Mouse (Mus musculus) CH12.LX (cell line): ENCODE data around the gene Tmem274. TPM values are rescaled to one million over a fixed set of nuclear protein-coding genes. Genes with fewer than 3 reads are reported as not detected.

Source experiments
- DNase-seq: peaks from one replicate; pipeline ENCODE4 v3.0.0-alpha.2; 2013; ENCODE audit errors: extremely low read depth
- H3K27ac ChIP-seq: 2 replicates; pipeline ENCODE4 v1.5.1; 2012; ENCODE audit warnings: low read depth, mild to moderate bottlenecking, control low read depth, moderate library complexity; ENCODE audit not compliant: insufficient read depth
- H3K27me3 ChIP-seq: replicated peaks from 2 replicates; pipeline ENCODE3; 2012; ENCODE audit warnings: inconsistent platforms
- H3K36me3 ChIP-seq, 2 experiments: replicated peaks in 1 of 2; 2 replicates each; pipeline versions ENCODE3 to v1.6.1; 2012; ENCODE audit warnings: inconsistent platforms in 1 of 2, low read length in 1 of 2, mild to moderate bottlenecking in 1 of 2, mixed read lengths in 1 of 2, moderate library complexity in 1 of 2; ENCODE audit not compliant: control insufficient read depth in 1 of 2, insufficient read depth in 1 of 2
- H3K4me1 ChIP-seq, 2 experiments: 2 replicates each; pipeline ENCODE4 v1.6.1; 2012; ENCODE audit warnings: inconsistent platforms in 1 of 2, moderate library complexity in 1 of 2; ENCODE audit not compliant: insufficient read depth in 2 of 2, control insufficient read depth in 1 of 2
- H3K4me2 ChIP-seq: 2 replicates; pipeline ENCODE4 v1.6.1; 2012; ENCODE audit warnings: low read depth, mild to moderate bottlenecking, control low read depth; ENCODE audit not compliant: poor library complexity, insufficient read depth, severe bottlenecking
- H3K4me3 ChIP-seq, 3 experiments: fragments of 150-350 bp in 1 of 3; sonication (generic) in 1 of 3; replicated peaks in 1 of 3; 2 replicates each; pipeline versions ENCODE3 to v1.5.1; 2011 to 2012; ENCODE audit warnings: low read depth in 2 of 3, low read length in 2 of 3, mild to moderate bottlenecking in 2 of 3, moderate library complexity in 2 of 3, control low read depth in 1 of 3, improper control_type of control experiment in 1 of 3, inconsistent platforms in 1 of 3, mixed read lengths in 1 of 3; ENCODE audit not compliant: poor library complexity in 1 of 3
- H3K79me2 ChIP-seq: replicated peaks from 2 replicates; pipeline ENCODE4 v1.6.1; 2012; ENCODE audit warnings: mild to moderate bottlenecking, moderate library complexity; ENCODE audit not compliant: control insufficient read depth, poor library complexity, insufficient read depth, severe bottlenecking; ENCODE audit errors: extremely low read depth
- H3K9ac ChIP-seq: 2 replicates; pipeline ENCODE4 v1.6.1; 2012; ENCODE audit warnings: low read depth, mild to moderate bottlenecking, control low read depth, moderate library complexity; ENCODE audit not compliant: insufficient read depth
- H3K9me3 ChIP-seq: replicated peaks from 2 replicates; pipeline ENCODE3; 2012; ENCODE audit warnings: low read length, inconsistent platforms, mixed read lengths
- BHLHE40 ChIP-seq: IDR thresholded peaks from 2 replicates; pipeline ENCODE4 v1.6.1; 2011; ENCODE audit warnings: mild to moderate bottlenecking, low read depth, low read length, improper control_type of control experiment
- CTCF ChIP-seq, 2 experiments: IDR thresholded peaks in 1 of 2; conservative IDR thresholded peaks in 1 of 2; 2 replicates each; pipeline ENCODE4 v1.5.1; 2011 to 2012; ENCODE audit warnings: low read depth in 2 of 2, low read length in 2 of 2, improper control_type of control experiment in 1 of 2, inconsistent platforms in 1 of 2, mild to moderate bottlenecking in 1 of 2, moderate library complexity in 1 of 2
- HCFC1 ChIP-seq: IDR thresholded peaks from 2 replicates; pipeline ENCODE4 v1.6.1; 2012; ENCODE audit warnings: low read depth, mild to moderate bottlenecking, inconsistent platforms, low read length, improper control_type of control experiment
- IRF4 ChIP-seq: IDR thresholded peaks from 2 replicates; pipeline ENCODE4 v1.6.1; 2014; ENCODE audit warnings: low read depth, mild to moderate bottlenecking, inconsistent platforms, low read length, improper control_type of control experiment
- JUND ChIP-seq: conservative IDR thresholded peaks from 2 replicates; pipeline ENCODE4 v1.6.1; 2011; ENCODE audit warnings: low read depth, low read length, improper control_type of control experiment
- KAT2A ChIP-seq: IDR thresholded peaks from 2 replicates; pipeline ENCODE4 v1.6.1; 2012; ENCODE audit warnings: low read length, improper control_type of control experiment, inconsistent platforms; ENCODE audit not compliant: insufficient replicate concordance
- MAFK ChIP-seq: IDR thresholded peaks from 2 replicates; pipeline ENCODE4 v1.6.1; 2011; ENCODE audit warnings: low read length, improper control_type of control experiment; ENCODE audit not compliant: insufficient replicate concordance
- MAX ChIP-seq: IDR thresholded peaks from 2 replicates; pipeline ENCODE4 v1.6.1; 2011; ENCODE audit warnings: low read length, improper control_type of control experiment
- MXI1 ChIP-seq: IDR thresholded peaks from 2 replicates; pipeline ENCODE4 v1.6.1; 2011; ENCODE audit warnings: mild to moderate bottlenecking, low read depth, low read length, improper control_type of control experiment
- MYC ChIP-seq: IDR thresholded peaks from 2 replicates; pipeline ENCODE4 v1.6.1; 2011; ENCODE audit warnings: low read depth, mild to moderate bottlenecking, improper control_type of control experiment, low read length
- NELFE ChIP-seq: IDR thresholded peaks from 2 replicates; pipeline ENCODE4 v1.6.1; 2011; ENCODE audit warnings: low read depth, low read length, improper control_type of control experiment
- POLR2A ChIP-seq: IDR thresholded peaks from 2 replicates; pipeline ENCODE4 v1.6.1; 2011; ENCODE audit warnings: low read depth, mild to moderate bottlenecking, improper control_type of control experiment, low read length
- POLR2AphosphoS2 ChIP-seq: IDR thresholded peaks from 2 replicates; pipeline ENCODE4 v1.6.1; 2011; ENCODE audit warnings: low read depth, low read length, improper control_type of control experiment
- RAD21 ChIP-seq: IDR thresholded peaks from 2 replicates; pipeline ENCODE4 v1.6.1; 2011; ENCODE audit warnings: low read depth, mild to moderate bottlenecking, low read length, improper control_type of control experiment, moderate library complexity
- SMC3 ChIP-seq: IDR thresholded peaks from 2 replicates; pipeline ENCODE4 v1.6.1; 2011; ENCODE audit warnings: low read depth, low read length, improper control_type of control experiment
- TBP ChIP-seq: conservative IDR thresholded peaks from 2 replicates; pipeline ENCODE4 v1.6.1; 2011; ENCODE audit warnings: low read depth, low read length, improper control_type of control experiment
- USF1 ChIP-seq: IDR thresholded peaks from 2 replicates; pipeline ENCODE4 v1.6.1; 2014; ENCODE audit warnings: low read depth, mild to moderate bottlenecking, inconsistent platforms, low read length, improper control_type of control experiment
- ZC3H11A ChIP-seq: IDR thresholded peaks from 2 replicates; pipeline ENCODE4 v1.6.1; 2012; ENCODE audit warnings: low read depth, mild to moderate bottlenecking, inconsistent platforms, low read length, improper control_type of control experiment
- ZKSCAN1 ChIP-seq: IDR thresholded peaks from 2 replicates; pipeline ENCODE4 v1.6.1; 2012; ENCODE audit warnings: low read depth, inconsistent platforms, low read length, improper control_type of control experiment, borderline replicate concordance
- ZMIZ1 ChIP-seq: IDR thresholded peaks from 2 replicates; pipeline ENCODE4 v1.6.1; 2012; ENCODE audit warnings: low read depth, mild to moderate bottlenecking, inconsistent platforms, low read length, improper control_type of control experiment
- dilution Hi-C: fragments of 300-500 bp; cut with MboI; formaldehyde crosslinking; loops from 2 replicates; pipeline ENCODE4 v1.14.3; 2020; ENCODE audit warnings: low sequenced_read_pairs; ENCODE audit not compliant: extremely low pct_unique_long_range_greater_than_20kb, extremely low pct_ligation_motif_present
- in situ Hi-C: fragments of 300-500 bp; cut with MboI; formaldehyde crosslinking; loops from 3 replicates; pipeline ENCODE4 v1.14.3; 2019; ENCODE audit warnings: low sequenced_read_pairs, low pct_ligation_motif_present, low pct_unique_long_range_greater_than_20kb, mixed read lengths
- polyA plus RNA-seq: library from polyadenylated mRNA; unstranded; fragments of >175 nt; gene quantifications from 2 replicates; pipeline ENCODE4 v1.2.1, GENCODE M21; 2012; ENCODE audit warnings: low read depth; ENCODE audit not compliant: insufficient read length
- total RNA-seq, 2 experiments: library from RNA; depleted of rRNA; stranded (reverse); fragments of 300-350 nt in 1 of 2; fragments of >200 nt in 1 of 2; gene quantifications; 2 replicates each; pipeline ENCODE4 v1.2.3; 2012 to 2014

Tmem274 gene
- total and polyA plus RNA-seq, 3 experiments = not detected

- dilution Hi-C loops = no loop called here
- Histone ChIP-seq H3K36me3 (peaks cover 66 to 90% of the 10 kb centered on the region in 2 experiments), H3K27me3 (no peaks in the 10 kb centered on the region), H3K27ac (no peak overlapping the region), H3K4me1 (no peaks in the 10 kb centered on the region; a peak in 2 of 4 replicates), H3K79me2 (no peaks in the 10 kb centered on the region), H3K9ac (no peak overlapping the region), H3K4me2 (no peak overlapping the region), H3K4me3 (no peak overlapping the region), H3K9me3 (no peaks in the 10 kb centered on the region)
- in situ Hi-C loops = no loop called here
- DNase-seq = no peak
- TF ChIP-seq ZKSCAN1 (no peak), MAFK (no peak), IRF4 (no peak), KAT2A (no peak), ZMIZ1 (no peak), ZC3H11A (no peak), CTCF (conservative IDR thresholded peaks at IDR 0.05 in 1 of 2, IDR thresholded peaks at IDR 0.05 in 1 of 2; ENCODE audit: low read depth in 2 of 2, low read length in 2 of 2) (no peak), MYC (no peak), RAD21 (no peak)
Observed at GRCm38 (mm10) chr4:149496612-149497011, 19.4 kb downstream of the Tmem274 start.

GRCm38 (mm10) chr4:149498901-149499300 is 21.7 kb downstream of the Tmem274 start:
- Histone ChIP-seq H3K27me3 (no peaks in the 10 kb centered on the region), H3K4me1 (no peaks in the 10 kb centered on the region; a peak in 2 of 4 replicates), H3K36me3 (peaks cover 62 to 86% of the 10 kb centered on the region in 2 experiments)
- no peak for TF ChIP-seq JUND
- TF ChIP-seq NELFE = no peak
- no peak for TF ChIP-seq TBP
- TF ChIP-seq MXI1 = no peak
- TF ChIP-seq MAX = no peak
- TF ChIP-seq POLR2A = no peak
- no peak for TF ChIP-seq HCFC1
- TF ChIP-seq USF1 = no peak
- no peak for TF ChIP-seq KAT2A
- no peak for TF ChIP-seq ZKSCAN1
- TF ChIP-seq SMC3 = no peak
- TF ChIP-seq BHLHE40 = no peak
- TF ChIP-seq POLR2AphosphoS2 = no peak
- TF ChIP-seq, all 38 proteins: peak for 0
- Histone ChIP-seq H3K4me3 (no peak overlapping the region), H3K9ac (no peak overlapping the region), H3K9me3 (no peaks in the 10 kb centered on the region), H3K27ac (no peak overlapping the region), H3K4me2 (no peak overlapping the region), H3K79me2 (no peaks in the 10 kb centered on the region)
- in situ Hi-C loops (no loop called here), dilution Hi-C loops (no loop called here)
- DNase-seq = no peak
